Mouse (Mus musculus) retina, postnatal 7 days (tissue): ENCODE results near the gene Phkg1.
"Not testable (repeated sequence)": the region's sequence is repeated elsewhere in the genome, so short reads cannot be mapped to it uniquely, and the experiment has no call there.

Source experiments
- DNase-seq: peaks from one replicate; pipeline ENCODE4 v3.0.0-alpha.2; 2012; ENCODE audit warnings: low read depth, low spot score

Gene Phkg1

GRCm38 (mm10) chr5:129898449-129898848 lies at the start of gene Phkg1:
Gene Phkg1 (minus strand): TSS chr5:129898549.
- DNase-seq = no peak

- DNase-seq = no peak
These were observed 49.2 kb upstream of the Phkg1 start for GRCm38 (mm10) chr5:129947528-129948033.

GRCm38 (mm10) chr5:129943402-129943801 lies 45.1 kb upstream of the Phkg1 start:
- no peak for DNase-seq

- DNase-seq = peak; percentile 11
These were observed 44.0 kb upstream of the Phkg1 start for GRCm38 (mm10) chr5:129942073-129942939.

- peak; percentile 98 for DNase-seq
These were observed 43.2 kb upstream of the Phkg1 start, which contains the start of gene Vkorc1l1 for GRCm38 (mm10) chr5:129941495-129942045. Gene Vkorc1l1 (plus strand): TSS chr5:129941970.

- DNase-seq = no peak
These were observed 42.6 kb upstream of the Phkg1 start for GRCm38 (mm10) chr5:129940736-129941494.

- no peak for DNase-seq
These were observed 41.9 kb upstream of the Phkg1 start for GRCm38 (mm10) chr5:129940281-129940680.

- no peak for DNase-seq
These were observed 38.6 kb upstream of the Phkg1 start for GRCm38 (mm10) chr5:129936941-129937340.

- no peak for DNase-seq
These were observed 31.8 kb upstream of the Phkg1 start for GRCm38 (mm10) chr5:129929924-129930855.

- no peak for DNase-seq
These were observed 27.6 kb upstream of the Phkg1 start for GRCm38 (mm10) chr5:129925933-129926332.

GRCm38 (mm10) chr5:129924820-129925452 lies 26.6 kb upstream of the Phkg1 start:
- no peak for DNase-seq

- DNase-seq = no peak
These were observed 23.6 kb upstream of the Phkg1 start for GRCm38 (mm10) chr5:129921972-129922371.

GRCm38 (mm10) chr5:129919320-129919719 lies 21.0 kb upstream of the Phkg1 start:
- no peak for DNase-seq

- DNase-seq = no peak
These were observed 20.4 kb upstream of the Phkg1 start for GRCm38 (mm10) chr5:129918752-129919151.

GRCm38 (mm10) chr5:129918065-129918651 lies 19.8 kb upstream of the Phkg1 start:
- DNase-seq = no peak

- DNase-seq = not testable (repeated sequence)
These were observed 17.1 kb upstream of the Phkg1 start for GRCm38 (mm10) chr5:129915491-129915890.

GRCm38 (mm10) chr5:129914024-129914423 lies 15.7 kb upstream of the Phkg1 start:
- DNase-seq = peak; percentile 24

GRCm38 (mm10) chr5:129909591-129909990 lies 11.2 kb upstream of the Phkg1 start:
- DNase-seq = no peak

- no peak for DNase-seq
These were observed 10.8 kb upstream of the Phkg1 start for GRCm38 (mm10) chr5:129909147-129909546.
